Mouse (Mus musculus) heart, postnatal 0 days (tissue): Measurements from ENCODE around the gene Amt.
A peak's percentile ranks its signal among the peaks of the same experiment; 100 is the strongest.

Experiments used
- CTCF ChIP-seq: IDR thresholded peaks from 2 replicates; pipeline ENCODE4 v1.5.1; 2016; ENCODE audit warnings: antibody characterized with exemption, control low read depth, low read depth
- EP300 ChIP-seq: IDR thresholded peaks from 2 replicates; pipeline ENCODE4 v1.6.1; 2016; ENCODE audit warnings: antibody characterized with exemption, low read depth

- TF ChIP-seq CTCF (no peak), EP300 (peak; percentile 66; the same call in 1 of the 2 replicates)
Measured at GRCm38 (mm10) chr9:108347540-108348289, 51.1 kb downstream of the Amt start, which contains the start of gene Usp4.
